Mouse (Mus musculus): ENCODE results near the gene Slc16a13. TPM values are rescaled to one million over a fixed set of nuclear protein-coding genes. Genes with fewer than 3 reads are reported as not detected.
A peak's percentile ranks its signal among the peaks of the same experiment; 100 is the strongest.
"Not testable (repeated sequence)": the region's sequence is repeated elsewhere in the genome, so short reads cannot be mapped to it uniquely, and the experiment has no call there.

Slc16a13 gene
- polyA plus RNA-seq, 1 experiment from 2014 or later: 4.8 TPM

DNA sequence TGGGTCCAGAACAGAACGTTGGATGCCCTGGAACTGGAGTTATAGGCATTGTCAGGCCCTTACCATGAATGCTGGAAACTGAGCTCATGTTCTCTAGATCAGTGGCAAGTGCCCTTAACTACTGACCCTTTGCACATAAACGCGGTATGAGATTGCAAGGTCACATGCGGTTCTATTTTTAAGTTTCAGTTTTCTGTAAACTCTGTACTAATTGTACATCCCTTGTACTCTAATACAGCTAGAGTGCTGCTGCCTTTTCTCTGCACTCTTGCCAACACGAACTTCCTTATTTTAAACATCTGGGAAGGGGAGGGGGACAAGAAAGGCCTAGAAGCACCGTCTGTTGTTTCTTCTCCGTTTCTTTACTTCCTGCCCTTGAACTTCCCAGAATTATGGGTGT lies 35.7 kb downstream of the Slc16a13 start:
- Histone ChIP-seq H3K27ac (no peak overlapping the region), H3K9me3 (replicated peaks) (no peaks in the 10 kb centered on the region), H3K4me3 (replicated peaks) (no peak overlapping the region), H3K27me3 (no peaks in the 10 kb centered on the region), H3K9ac (no peak overlapping the region), H3K4me1 (replicated peaks) (no peaks in the 10 kb centered on the region), H3K36me3 (no peaks in the 10 kb centered on the region), H3K4me2 (no peak overlapping the region)
- WGBS (ENCODE audit: insufficient replicate concordance): 44% methylated on average over 7 of the region's 7 CpGs
- no peak for DNase-seq
- no peak for ATAC-seq (ENCODE audit: low read depth)

DNA sequence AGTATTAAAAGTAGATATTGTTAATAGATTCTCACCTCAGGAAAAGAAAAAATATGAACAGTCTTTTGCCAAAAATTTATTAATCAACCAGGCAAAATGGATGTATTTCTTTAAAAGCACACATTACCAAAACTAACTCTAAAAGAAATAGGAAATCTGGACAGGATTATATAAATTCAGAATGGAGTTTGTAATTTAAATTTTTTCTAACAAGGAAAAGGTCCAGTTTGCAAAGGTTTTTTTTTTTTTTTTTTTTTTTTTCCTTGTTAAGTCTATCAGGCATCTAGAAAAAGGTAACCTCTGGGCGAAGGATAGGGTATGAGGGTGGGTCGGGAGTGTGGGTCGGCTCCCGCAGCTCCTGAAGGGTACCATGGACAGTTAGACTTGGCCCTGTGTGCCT lies 40.4 kb downstream of the Slc16a13 start:
- Histone ChIP-seq H3K27ac (no peak overlapping the region), H3K4me3 (replicated peaks) (no peak overlapping the region), H3K9me3 (replicated peaks) (no peaks in the 10 kb centered on the region), H3K9ac (no peak overlapping the region), H3K27me3 (no peaks in the 10 kb centered on the region), H3K36me3 (no peaks in the 10 kb centered on the region), H3K4me1 (replicated peaks) (no peaks in the 10 kb centered on the region), H3K4me2 (no peak overlapping the region)
- DNase-seq (no peak), ATAC-seq (ENCODE audit: low read depth) (no peak)
- WGBS (ENCODE audit: insufficient replicate concordance): 78% methylated on average over 4 of the region's 4 CpGs

DNA sequence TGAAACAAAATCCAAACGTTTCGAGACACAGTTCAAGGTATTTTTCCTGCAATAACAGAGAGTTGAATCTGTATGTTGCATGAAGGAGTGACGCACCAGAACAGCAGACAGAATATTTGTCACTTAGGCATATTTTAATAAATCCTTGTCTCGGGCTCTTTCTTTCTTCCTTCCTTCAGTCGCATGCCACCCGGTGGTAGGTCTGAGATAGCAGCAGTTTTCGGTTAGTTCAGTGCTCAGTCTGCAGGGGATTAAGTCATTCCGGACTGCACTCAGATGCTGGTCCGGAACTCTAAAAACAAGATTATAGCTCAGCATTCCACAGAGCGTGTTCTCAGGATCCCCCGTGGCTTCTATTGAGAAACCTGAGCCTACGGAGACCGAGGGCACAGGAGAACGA lies 41.5 kb downstream of the Slc16a13 start:
- no peak overlapping the region for H3K4me3 ChIP-seq (replicated peaks)
- H3K4me1 ChIP-seq (replicated peaks): no peaks in the 10 kb centered on the region
- H3K27ac ChIP-seq: no peak overlapping the region
- H3K4me2 ChIP-seq: no peak overlapping the region
- DNase-seq: no peak
- 35% methylated on average over 14 of the region's 14 CpGs for WGBS (ENCODE audit: insufficient replicate concordance)
- no peaks in the 10 kb centered on the region for H3K27me3 ChIP-seq
- no peaks in the 10 kb centered on the region for H3K36me3 ChIP-seq
- ATAC-seq (ENCODE audit: low read depth): no peak
- no peaks in the 10 kb centered on the region for H3K9me3 ChIP-seq (replicated peaks)
- H3K9ac ChIP-seq: no peak overlapping the region

DNA sequence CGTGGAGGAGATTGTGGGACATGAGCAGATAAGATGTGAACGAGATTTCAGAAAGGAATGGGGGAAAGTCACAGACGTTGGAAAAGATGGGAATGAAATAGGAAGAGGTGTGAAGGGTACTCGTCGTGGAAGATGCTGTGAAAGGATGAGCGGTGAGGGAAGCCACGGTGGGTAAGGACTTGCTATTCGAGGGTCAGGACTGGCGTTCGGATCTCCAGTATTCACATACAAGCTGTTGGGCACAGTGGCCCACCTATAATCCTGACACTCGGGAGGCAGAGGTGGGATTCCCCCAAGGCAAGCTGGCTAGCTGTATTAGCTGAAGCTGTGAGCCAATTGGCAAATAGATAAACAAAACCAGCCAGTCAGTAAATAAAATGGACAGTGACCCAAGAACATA lies 42.1 kb downstream of the Slc16a13 start:
- DNase-seq (no peak), ATAC-seq (ENCODE audit: low read depth) (no peak)
- H3K9ac ChIP-seq: no peak overlapping the region
- no peak overlapping the region for H3K4me2 ChIP-seq
- no peaks in the 10 kb centered on the region for H3K9me3 ChIP-seq (replicated peaks)
- no peak overlapping the region for H3K4me3 ChIP-seq (replicated peaks)
- no peak overlapping the region for H3K27ac ChIP-seq
- 66% methylated on average over 11 of the region's 11 CpGs for WGBS (ENCODE audit: insufficient replicate concordance)
- no peaks in the 10 kb centered on the region for H3K36me3 ChIP-seq
- H3K4me1 ChIP-seq (replicated peaks): no peaks in the 10 kb centered on the region
- H3K27me3 ChIP-seq: no peaks in the 10 kb centered on the region

DNA sequence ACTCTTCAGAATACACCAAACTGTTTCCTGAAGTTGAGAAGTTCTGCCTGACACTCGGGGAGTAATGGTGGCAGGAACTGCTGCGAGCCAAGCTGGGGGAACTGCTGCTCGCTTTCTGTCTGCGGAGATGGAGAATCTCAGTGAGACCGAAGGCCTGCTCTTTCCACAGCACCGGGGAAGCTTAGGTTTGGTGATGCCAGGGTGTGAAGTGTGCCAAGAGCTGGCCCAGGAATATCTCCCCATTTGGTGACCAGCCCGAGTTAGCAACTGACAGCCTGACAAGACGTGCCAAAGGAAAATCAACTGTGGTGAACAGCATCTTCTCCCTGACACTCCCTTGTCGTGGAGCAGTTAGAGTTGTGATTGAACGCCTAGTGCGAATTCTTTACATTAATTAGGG lies 42.6 kb downstream of the Slc16a13 start:
- H3K9ac ChIP-seq: no peak overlapping the region
- DNase-seq (no peak), ATAC-seq (ENCODE audit: low read depth) (no peak)
- H3K4me3 ChIP-seq (replicated peaks): no peak overlapping the region
- H3K36me3 ChIP-seq: no peaks in the 10 kb centered on the region
- H3K27ac ChIP-seq: no peak overlapping the region
- H3K4me1 ChIP-seq (replicated peaks): no peaks in the 10 kb centered on the region
- no peaks in the 10 kb centered on the region for H3K9me3 ChIP-seq (replicated peaks)
- no peaks in the 10 kb centered on the region for H3K27me3 ChIP-seq
- 72% methylated on average over 11 of the region's 11 CpGs for WGBS (ENCODE audit: insufficient replicate concordance)
- H3K4me2 ChIP-seq: no peak overlapping the region

DNA sequence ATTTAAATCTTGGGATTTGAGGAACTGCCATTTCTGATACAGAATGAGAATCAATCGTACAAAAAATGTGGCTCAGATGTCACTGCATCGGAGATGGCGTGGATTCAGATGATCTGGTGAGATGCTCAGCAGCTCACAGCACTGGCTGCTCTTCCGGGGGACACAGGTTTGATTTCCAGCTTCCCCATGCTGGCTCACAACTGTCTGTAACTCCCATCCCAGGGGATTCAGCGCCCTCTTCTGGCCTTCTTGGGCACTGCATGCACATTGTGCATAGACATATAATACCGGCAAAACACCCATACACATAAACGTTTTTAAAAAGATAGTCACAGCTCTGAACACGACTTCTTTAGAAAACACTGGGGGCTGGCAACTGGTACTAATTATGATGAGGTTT lies 43.2 kb downstream of the Slc16a13 start:
- Histone ChIP-seq H3K27ac (no peak overlapping the region), H3K9ac (no peak overlapping the region), H3K27me3 (no peaks in the 10 kb centered on the region), H3K4me2 (no peak overlapping the region), H3K4me3 (replicated peaks) (no peak overlapping the region), H3K36me3 (no peaks in the 10 kb centered on the region), H3K4me1 (replicated peaks) (no peaks in the 10 kb centered on the region), H3K9me3 (replicated peaks) (no peaks in the 10 kb centered on the region)
- DNase-seq (no peak), ATAC-seq (ENCODE audit: low read depth) (no peak)
- WGBS (ENCODE audit: insufficient replicate concordance): 58% methylated on average over 8 of the region's 8 CpGs

DNA sequence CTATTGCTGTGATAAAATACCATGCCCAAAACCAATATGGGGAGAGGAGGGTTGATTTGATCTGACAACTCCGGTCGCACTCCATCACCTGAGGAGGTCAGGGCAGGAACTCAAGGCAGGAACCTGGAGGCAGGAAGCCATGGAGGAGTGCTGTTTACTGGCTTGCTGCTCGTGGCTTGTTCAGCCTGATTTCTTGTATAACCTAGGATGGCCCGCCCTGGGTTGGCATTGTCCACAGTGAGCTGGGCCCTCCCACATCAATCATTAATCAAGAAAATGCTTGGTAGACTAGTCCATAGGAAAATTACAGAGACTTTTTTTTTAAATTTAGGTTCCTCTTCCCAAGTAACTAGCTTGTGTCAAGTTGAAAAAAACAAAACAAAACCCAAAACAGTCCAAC lies 46.4 kb downstream of the Slc16a13 start:
- 68% methylated on average over 4 of the region's 4 CpGs for WGBS (ENCODE audit: insufficient replicate concordance)
- Histone ChIP-seq H3K27ac (no peak overlapping the region), H3K9ac (no peak overlapping the region), H3K9me3 (replicated peaks) (no peaks in the 10 kb centered on the region), H3K27me3 (no peaks in the 10 kb centered on the region), H3K4me1 (replicated peaks) (no peaks in the 10 kb centered on the region), H3K36me3 (no peaks in the 10 kb centered on the region), H3K4me2 (no peak overlapping the region), H3K4me3 (replicated peaks) (no peak overlapping the region)
- DNase-seq: no peak
- ATAC-seq (ENCODE audit: low read depth): no peak

DNA sequence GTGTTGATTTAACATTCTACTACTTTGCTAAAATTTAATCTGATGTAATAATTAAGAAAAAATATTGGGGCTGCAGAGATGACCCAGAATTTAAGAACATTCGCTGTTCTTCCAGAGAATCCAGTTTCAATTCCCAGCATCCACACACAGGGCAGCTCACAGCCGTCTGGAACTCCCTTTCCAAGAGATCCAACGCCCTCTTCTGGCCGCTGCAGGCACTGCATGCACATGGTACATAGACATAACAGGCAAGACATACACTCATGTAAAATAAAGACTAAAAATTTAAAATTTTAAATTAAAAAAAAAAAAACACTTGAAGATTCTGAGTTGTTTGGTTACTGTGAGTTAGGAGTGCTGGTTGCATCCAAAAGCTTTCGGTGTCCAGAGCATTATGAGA lies 48.6 kb downstream of the Slc16a13 start:
- Histone ChIP-seq H3K9me3 (replicated peaks) (no peaks in the 10 kb centered on the region), H3K9ac (no peak overlapping the region), H3K36me3 (no peaks in the 10 kb centered on the region), H3K4me1 (replicated peaks) (no peaks in the 10 kb centered on the region), H3K4me3 (replicated peaks) (no peak overlapping the region), H3K4me2 (no peak overlapping the region), H3K27me3 (no peaks in the 10 kb centered on the region), H3K27ac (no peak overlapping the region)
- DNase-seq (no peak), ATAC-seq (ENCODE audit: low read depth) (no peak)
- WGBS (ENCODE audit: insufficient replicate concordance): 43% methylated on average over 5 of the region's 5 CpGs

DNA sequence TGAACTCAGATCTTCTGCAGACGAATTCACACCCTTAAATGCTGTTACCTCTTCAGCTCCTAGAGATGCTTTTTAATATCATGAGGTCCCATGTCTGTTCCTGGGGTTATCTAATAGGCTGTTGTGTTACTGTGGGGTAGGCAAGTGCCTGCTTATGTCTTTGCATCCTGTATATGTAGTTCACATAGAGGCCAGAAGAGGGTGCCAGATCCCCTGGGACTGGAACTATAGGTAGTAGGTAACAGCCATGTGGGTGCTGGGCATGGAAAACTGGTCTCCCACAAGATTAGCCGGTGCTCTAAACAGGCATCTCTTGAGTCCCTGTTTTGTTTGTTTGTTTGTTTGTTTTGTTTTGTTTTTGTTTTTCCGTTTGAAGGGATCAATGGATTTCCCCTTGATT lies 49.0 kb downstream of the Slc16a13 start:
- no peak overlapping the region for H3K4me2 ChIP-seq
- H3K4me3 ChIP-seq (replicated peaks): no peak overlapping the region
- WGBS (ENCODE audit: insufficient replicate concordance): 33% methylated on average over 3 of the region's 3 CpGs
- H3K4me1 ChIP-seq (replicated peaks): no peaks in the 10 kb centered on the region
- peak; percentile 23 for DNase-seq
- no peak overlapping the region for H3K27ac ChIP-seq
- no peaks in the 10 kb centered on the region for H3K27me3 ChIP-seq
- H3K9ac ChIP-seq: no peak overlapping the region
- no peaks in the 10 kb centered on the region for H3K36me3 ChIP-seq
- ATAC-seq (ENCODE audit: low read depth): no peak
- H3K9me3 ChIP-seq (replicated peaks): no peaks in the 10 kb centered on the region

DNA sequence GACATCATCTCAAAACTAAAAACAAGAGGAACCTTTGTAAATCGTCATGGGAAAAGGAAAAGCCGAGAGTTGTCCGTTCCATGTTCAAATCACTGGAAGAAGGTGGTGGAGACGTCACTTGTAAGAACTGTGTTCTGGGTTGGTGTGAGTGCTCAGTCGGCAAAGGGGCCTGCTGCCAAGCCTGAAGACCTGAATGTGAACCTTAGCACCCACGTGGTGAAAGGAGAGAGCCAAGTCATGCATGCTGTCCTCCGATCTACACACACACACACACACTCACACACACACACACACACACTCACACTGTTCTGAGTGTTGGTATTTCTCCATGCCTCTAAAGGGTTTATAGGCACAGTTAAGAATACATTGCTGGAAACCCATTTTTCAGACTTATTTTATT lies 49.7 kb downstream of the Slc16a13 start:
- H3K9ac ChIP-seq: no peak overlapping the region
- no peaks in the 10 kb centered on the region for H3K9me3 ChIP-seq (replicated peaks)
- DNase-seq (no peak), ATAC-seq (ENCODE audit: low read depth) (no peak)
- no peaks in the 10 kb centered on the region for H3K4me1 ChIP-seq (replicated peaks)
- H3K27me3 ChIP-seq: no peaks in the 10 kb centered on the region
- WGBS (ENCODE audit: insufficient replicate concordance): 61% methylated on average over 7 of the region's 7 CpGs
- H3K4me3 ChIP-seq (replicated peaks): no peak overlapping the region
- H3K36me3 ChIP-seq: no peaks in the 10 kb centered on the region
- H3K27ac ChIP-seq: no peak overlapping the region
- H3K4me2 ChIP-seq: no peak overlapping the region

DNA sequence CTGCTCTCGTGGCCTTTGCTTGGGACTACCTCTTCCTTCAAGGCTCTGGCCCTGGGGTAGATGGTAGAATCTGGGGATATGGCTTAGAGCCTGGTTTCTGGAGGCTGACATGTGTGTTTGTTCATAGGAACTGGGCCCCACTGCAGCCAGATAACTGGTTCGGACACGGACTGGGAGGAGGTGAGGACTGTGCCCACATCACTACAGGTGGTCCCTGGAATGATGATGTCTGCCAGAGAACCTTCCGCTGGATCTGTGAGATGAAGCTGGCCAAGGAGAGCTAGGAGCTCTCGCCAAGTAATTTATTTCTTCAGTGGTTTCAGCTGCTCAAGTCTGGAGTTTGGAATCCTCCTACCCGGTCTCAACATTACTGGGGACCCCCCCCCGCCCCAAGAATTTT lies 50.6 kb downstream of the Slc16a13 start:
- no peak overlapping the region for H3K4me3 ChIP-seq (replicated peaks)
- no peak overlapping the region for H3K4me2 ChIP-seq
- no peaks in the 10 kb centered on the region for H3K4me1 ChIP-seq (replicated peaks)
- no peaks in the 10 kb centered on the region for H3K9me3 ChIP-seq (replicated peaks)
- H3K9ac ChIP-seq: no peak overlapping the region
- no peak overlapping the region for H3K27ac ChIP-seq
- 66% methylated on average over 7 of the region's 7 CpGs for WGBS (ENCODE audit: insufficient replicate concordance)
- DNase-seq: no peak
- H3K36me3 ChIP-seq: no peaks in the 10 kb centered on the region
- no peak for ATAC-seq (ENCODE audit: low read depth)
- no peaks in the 10 kb centered on the region for H3K27me3 ChIP-seq

DNA sequence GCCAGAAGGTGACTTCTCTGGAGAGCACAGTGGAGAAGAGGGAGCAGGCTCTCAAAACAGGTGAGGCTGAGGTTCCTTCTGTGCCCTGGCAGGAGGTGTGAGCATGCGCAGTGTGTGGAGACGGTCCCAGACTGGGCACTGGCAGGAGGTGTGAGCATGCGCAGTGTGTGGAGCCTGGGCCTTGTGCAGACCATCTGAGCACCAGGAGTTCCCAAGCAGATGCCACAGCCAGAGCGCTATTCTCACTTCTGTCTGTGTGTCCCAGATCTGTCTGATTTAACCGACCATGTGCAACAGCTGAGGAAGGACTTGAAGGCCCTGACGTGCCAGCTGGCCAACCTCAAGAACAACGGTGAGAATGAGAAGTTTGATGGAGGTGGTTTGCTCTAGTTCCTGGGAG lies 51.4 kb downstream of the Slc16a13 start:
- not testable (repeated sequence) for H3K36me3 ChIP-seq; H3K27ac ChIP-seq; DNase-seq; H3K4me2 ChIP-seq; H3K4me3 ChIP-seq (replicated peaks); H3K9me3 ChIP-seq (replicated peaks); ATAC-seq (ENCODE audit: low read depth); H3K9ac ChIP-seq; H3K27me3 ChIP-seq; H3K4me1 ChIP-seq (replicated peaks)
- WGBS (ENCODE audit: insufficient replicate concordance): 71% methylated on average over 7 of the region's 7 CpGs

DNA sequence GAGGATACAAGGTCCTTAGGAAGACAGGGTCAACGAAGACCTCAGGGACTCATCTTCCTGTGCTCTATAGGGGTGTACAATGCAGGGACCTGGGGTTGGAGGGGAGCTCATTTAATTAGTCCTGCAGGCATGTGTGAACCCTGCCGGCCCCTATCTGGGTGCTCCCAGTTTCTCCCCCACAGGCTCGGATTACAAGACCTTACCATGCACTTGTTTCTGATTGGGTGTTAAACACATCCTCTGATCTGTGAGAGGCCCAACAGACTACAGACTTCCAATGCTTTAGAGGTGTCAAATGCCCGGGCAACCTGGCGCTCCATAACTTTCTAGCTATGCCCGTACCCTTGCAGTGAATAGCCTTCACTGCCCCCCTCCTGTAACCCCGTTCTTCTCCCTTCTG lies 52.7 kb downstream of the Slc16a13 start:
- no peak for DNase-seq
- Histone ChIP-seq H3K36me3 (no peaks in the 10 kb centered on the region), H3K4me2 (no peak overlapping the region), H3K4me1 (replicated peaks) (no peaks in the 10 kb centered on the region), H3K27me3 (no peaks in the 10 kb centered on the region), H3K4me3 (replicated peaks) (no peak overlapping the region), H3K27ac (no peak overlapping the region), H3K9ac (no peak overlapping the region), H3K9me3 (replicated peaks) (no peaks in the 10 kb centered on the region)
- 52% methylated on average over 7 of the region's 7 CpGs for WGBS (ENCODE audit: insufficient replicate concordance)
- ATAC-seq (ENCODE audit: low read depth): no peak
